Mouse (Mus musculus): ENCODE measurements around the gene Tor3a.

DNA sequence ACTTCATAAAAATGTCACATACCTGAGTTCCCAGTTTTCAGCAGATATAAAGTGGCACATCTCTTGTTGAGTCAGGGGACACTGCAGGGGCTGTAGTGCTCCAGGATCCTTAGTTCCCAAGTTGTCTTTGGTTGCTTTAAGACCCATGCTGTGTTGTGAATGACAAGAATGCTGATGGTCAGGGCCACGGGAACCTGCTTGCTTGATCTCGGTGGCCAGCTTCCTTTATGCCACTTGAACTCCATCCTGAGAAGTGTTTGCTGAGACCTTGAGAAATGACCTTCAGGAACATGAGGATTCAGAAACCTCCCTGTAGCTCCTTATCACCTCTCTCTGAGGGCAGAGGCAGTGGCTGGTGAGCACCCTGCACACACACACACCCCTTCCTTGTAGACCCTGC lies 25.5 kb downstream of the Tor3a start:
- no peak for TF ChIP-seq CTCF (IDR thresholded peaks at IDR 0.05; ENCODE audit: low read depth, low read length)
- no peak for TF ChIP-seq POLR2A (IDR thresholded peaks at IDR 0.05; ENCODE audit: extremely low read depth, insufficient read depth, low read length)
